Mouse (Mus musculus): ENCODE results near the gene Supt4a. TPM values are rescaled to one million over a fixed set of nuclear protein-coding genes. Genes with fewer than 3 reads are reported as not detected.

Supt4a gene
- polyA plus RNA-seq, 1 experiment = 98.4 TPM

DNA sequence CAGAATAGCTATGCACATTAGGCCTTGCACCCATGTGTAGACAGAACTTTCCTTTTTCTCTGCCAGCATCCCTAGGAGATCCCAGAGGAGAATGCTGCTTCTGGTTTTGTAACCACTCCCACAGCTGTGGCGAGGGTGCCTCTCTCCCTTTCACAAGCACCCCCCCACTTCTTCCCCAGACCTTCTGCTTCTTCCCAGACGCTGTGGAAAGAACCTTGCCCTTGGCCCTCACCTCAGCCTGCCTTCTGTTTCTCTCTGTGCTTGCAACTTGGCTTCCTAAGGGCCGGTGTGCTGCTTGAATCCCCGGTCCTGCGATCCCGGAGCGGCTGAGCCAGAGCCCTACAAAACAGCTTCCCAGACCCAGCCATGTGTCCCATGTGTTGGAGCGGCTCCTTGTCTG lies 13.7 kb downstream of the Supt4a start:
- DNase-seq (ENCODE audit: low spot score) = no peak

DNA sequence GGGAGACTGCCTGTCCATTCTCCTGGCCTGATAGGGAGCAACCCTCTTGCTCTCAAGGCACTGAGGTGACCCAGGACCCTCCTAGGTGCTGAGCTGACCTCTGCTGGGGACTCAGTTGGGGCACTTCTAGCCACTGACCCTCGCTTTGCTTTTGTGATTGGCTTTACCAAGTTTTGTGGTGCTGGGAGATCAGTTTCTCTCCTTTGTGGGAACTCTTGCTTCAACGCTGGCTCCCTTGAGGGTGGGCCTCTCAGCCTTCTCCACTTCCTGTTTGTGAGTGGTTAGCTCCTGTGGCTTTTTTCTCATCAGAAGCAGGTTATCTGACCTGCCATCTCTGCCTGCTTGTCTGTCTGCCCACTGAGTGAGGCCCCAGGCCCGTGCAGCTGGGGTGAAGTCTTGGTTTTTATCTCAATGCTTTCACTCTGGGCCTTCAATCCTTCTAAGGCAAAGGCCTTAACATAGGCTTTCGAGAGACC lies 14.2 kb downstream of the Supt4a start:
- no peak for DNase-seq (ENCODE audit: low spot score)

- DNase-seq (ENCODE audit: low spot score) = no peak
These were observed 15.0 kb downstream of the Supt4a start for GRCm38 (mm10) chr11:87752307-87752706.

DNA sequence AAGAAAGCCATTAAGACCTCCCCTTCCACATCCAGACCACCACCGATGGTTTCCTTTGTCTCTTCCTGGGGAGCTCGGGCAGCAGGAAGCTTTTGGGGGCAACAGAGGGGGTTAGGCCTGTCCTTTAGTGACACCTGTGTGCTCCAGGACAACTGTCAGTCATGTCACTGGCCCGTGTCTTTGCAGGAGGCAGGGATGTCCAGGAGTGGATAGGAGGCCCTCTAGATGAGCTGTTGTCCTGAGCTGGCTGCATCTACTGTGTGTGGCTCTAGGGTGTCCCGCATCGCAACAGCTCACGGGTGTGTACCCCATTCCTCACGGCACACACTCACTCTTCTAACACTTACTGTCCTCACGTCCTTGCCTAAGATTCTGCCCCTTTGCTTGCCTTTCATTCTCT lies 15.9 kb downstream of the Supt4a start:
- no peak for DNase-seq (ENCODE audit: low spot score)

GRCm38 (mm10) chr11:87753891-87754501 lies 16.6 kb downstream of the Supt4a start:
- no peak for DNase-seq (ENCODE audit: low spot score)

DNA sequence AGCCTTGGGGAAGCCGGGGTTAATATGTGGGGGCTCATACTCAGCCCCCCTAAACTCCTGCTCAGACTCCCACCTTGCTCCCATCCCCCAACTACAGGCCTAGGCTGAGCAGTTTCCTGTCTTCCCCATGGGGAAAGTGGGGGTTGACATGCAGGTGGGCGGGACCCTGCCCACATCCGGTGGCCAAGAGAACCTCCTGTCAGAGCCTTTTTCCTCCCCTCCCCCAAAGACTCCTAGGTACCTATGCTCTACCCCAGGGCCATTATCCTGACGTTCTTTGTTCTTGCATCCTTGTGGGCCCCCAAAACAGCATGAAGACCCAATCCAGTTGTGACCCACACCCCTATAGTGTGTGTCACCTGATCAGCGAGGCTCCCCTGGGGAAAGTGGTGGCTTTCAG lies 17.3 kb downstream of the Supt4a start:
- no peak for DNase-seq (ENCODE audit: low spot score)

DNA sequence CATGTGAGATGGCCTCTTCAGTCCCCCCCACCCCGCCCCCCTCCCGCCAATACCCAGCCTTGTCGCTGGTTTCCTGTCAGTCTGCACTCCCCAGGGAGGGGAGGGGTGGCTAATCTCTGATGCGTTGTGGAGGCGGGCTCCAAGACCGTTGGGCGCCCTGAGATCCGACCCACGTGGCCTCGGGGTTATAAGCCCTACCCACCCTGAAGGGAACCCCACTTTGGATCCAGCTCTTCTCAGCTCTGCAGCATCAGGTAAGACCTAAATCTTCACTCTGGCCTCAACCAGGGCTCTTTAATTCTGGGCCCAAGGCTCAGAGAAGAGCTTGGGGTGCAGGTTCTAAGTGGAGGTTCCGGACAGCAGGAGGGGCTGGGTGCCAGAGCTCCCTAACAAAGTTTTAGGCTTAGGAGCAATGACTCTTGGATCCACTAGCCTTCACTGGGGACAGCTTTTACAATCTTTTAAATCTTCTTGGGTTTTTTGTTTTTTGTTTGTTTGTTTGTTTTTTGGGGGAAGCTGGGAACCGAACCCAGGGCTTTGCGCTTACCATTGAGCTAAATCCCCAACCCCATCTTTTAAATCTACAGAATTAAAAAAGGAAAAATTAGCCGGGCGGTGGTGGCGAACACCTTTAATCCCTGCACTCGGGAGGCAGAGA lies 18.1 kb downstream of the Supt4a start:
- no peak for DNase-seq (ENCODE audit: low spot score)

GRCm38 (mm10) chr11:87756251-87756820 lies 19.0 kb downstream of the Supt4a start:
- no peak for DNase-seq (ENCODE audit: low spot score)

GRCm38 (mm10) chr11:87757001-87757954 lies 19.9 kb downstream of the Supt4a start:
- no peak for DNase-seq (ENCODE audit: low spot score)

GRCm38 (mm10) chr11:87758161-87758911 lies 21.0 kb downstream of the Supt4a start:
- DNase-seq (ENCODE audit: low spot score) = no peak

DNA sequence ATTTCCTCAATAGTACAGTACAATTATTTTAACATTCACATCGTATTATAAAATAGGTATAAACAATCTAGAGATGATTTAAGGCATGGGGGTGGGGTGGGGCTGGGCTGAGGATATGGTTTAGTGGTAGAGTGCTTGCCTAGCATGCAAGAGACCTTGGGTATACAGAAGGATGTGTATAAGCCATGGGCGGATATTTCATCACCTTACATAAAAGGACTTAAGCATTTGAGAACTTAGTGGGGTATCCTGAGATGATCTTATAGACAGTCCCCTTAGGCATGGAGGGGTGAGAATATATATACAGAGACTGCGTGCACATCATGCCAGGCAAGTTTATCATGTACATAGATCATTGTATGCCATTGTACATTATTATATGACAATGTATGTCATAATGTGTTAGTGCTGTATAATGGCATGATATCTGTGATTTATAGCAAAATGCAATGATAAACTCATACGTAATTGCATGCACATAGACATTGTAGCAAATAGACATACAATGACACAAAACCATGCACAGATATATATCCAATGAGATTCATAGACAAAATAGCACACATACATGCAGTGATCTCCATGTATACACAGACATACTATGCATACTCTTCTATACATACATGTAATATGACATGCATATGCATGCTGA lies 21.7 kb downstream of the Supt4a start:
- no peak for DNase-seq (ENCODE audit: low spot score)

DNA sequence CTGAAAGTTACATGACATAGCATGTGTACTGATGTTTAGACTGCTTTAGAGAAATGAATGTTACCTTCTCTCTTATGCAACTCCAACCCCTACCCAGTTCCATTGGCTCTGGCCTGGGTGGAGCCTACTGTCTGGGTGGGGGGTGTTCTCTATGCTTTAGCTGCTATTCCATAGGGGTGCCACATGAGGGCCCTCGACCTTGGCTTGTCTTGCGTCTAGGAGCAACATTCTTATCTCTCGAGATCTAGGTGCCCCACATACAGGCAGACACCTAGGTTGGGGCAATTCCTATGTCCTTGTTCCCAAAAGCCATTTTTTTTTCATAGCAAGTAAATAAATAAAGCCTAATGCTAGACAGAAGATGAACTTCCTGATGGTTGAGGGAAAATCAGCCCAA lies 22.3 kb downstream of the Supt4a start:
- DNase-seq (ENCODE audit: low spot score) = no peak

DNA sequence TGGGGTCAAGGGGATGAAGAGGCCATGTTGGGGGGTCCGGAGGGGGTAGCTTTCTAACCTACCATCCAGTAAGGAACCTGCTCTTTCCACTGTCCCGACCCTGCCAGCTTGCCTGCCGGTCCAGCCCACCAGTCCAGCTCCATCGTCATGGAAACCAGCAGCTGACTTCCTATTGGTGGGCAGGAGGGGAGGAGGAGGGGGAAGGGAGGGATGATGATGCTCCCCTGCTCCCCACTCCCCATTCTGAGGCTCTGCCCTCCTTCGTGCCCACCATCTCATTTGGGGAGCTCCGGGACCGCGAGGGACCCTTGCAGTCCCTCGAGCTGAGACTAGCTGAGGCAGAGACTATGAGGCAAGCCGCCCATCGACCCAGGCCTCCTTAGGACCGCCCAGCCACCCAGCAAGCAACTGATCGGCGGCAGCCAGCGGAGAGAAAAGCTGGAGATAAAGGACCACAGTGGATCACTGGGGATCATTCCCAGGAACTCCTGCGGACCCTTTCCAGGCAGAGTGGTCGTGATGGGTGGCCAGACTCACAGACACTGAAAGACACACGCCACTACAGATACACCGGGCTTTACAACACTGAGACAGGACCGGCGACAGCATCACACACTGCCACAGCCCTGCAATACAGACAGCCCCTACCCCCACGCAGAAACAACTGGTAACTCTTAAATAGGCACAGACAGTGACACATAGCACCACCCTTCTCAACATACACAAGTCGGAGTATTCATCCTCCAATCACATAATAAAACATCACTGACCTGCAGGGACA lies 23.1 kb downstream of the Supt4a start, which contains the start of gene Tspoap1:
Gene Tspoap1, plus strand, starts transcription at position 241 of the 781 bp plus-strand sequence.
- DNase-seq (ENCODE audit: low spot score) = no peak

DNA sequence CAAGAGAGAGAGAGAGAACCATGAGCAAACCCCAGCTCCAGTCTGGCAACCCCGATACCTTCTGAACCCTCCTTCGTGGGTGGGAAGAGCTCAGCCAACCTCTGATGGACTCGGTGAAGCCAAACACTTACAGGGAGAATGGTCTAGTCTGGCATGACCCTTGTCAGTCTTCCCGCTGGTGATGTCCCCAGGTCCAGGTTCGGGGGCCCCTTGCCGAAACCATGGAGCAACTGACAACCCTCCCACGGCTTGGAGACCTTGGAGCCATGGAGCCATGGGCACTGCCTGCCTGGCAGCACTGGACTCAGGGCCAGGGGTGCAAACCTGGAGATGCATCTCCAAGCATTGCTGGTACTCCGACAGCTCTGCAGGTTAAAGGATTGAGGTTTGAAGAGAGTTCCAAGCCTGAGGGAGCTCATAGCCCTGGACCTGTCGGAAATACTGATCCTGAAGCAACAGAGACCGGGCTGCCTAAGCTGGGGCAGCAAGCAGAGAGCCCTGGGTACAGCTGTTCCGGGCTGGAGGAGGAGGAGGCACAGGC lies 23.9 kb downstream of the Supt4a start:
- DNase-seq (ENCODE audit: low spot score) = no peak

DNA sequence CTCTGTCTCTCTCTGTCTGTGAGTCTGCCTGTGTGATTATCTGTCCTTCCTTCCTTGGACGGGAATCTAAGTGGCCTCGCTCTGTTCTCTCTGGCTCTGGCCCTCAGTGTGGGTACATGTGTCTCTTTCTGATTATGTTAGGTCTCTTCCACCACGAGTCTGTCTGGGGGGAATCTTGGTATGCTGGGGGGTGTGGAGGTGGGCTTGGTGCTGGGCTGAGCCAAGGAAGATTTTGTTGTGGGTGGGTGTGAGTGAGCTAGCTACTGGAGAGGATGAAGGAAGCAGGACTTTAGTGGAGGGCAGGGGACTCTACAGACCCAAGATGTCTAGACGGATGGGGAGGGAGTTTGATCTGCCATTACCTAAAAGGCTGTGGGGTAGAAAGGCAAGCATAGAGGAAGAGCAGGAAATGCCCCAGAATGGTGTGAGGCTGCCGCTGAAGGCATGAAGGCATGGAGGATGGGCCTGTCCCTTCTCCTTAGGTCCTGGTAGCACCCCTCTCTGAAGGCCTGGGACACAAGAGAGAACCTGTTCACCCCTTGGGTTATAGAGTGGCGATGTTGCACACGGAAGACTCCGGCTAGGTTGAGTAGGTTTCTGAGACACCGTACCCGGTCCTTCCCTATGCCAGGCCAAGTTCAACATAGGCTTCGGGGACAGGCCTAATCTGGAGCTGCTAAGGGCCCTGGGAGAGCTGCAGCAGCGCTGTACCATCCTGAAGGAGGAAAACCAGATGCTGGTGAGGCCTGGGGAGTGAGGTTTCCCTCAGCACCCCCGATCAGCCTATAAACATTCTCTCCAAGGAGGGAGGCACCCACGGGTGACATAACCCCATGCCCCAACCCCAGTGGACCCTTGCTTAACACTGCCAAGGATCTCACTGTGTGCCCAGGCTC lies 24.7 kb downstream of the Supt4a start:
- DNase-seq (ENCODE audit: low spot score) = no peak

DNA sequence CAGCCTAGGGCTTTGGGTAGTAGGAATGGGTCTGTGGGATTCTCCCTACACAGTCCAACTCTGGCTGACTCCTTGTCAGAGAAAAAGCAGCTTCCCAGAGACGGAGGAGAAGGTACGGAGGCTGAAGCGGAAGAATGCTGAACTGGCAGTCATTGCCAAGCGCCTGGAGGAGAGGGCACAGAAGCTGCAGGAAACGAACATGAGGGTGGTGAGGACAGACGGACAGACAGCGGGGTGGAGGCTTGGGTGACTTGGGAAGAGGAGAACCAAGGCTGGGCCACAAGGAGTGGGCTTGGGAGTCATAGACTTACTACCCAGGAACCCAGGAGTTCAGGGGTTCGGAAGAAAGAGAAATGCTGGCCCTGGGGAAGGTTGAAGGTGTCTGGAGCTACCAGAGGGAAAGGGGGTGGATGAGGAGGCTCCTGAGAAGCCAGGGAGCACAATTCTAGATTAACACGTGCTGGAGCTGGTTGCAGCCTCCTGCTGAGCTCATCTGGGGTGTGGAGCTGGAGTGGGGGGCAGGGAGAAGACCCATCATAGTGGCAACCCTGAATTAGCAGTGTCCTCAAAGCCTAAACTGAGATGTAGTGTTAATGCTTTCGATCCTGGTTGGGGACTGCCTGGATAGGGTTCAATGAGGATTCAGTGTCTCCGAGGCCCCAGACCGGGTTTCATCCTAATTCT lies 25.5 kb downstream of the Supt4a start:
- no peak for DNase-seq (ENCODE audit: low spot score)

- no peak for DNase-seq (ENCODE audit: low spot score)
These were observed 26.2 kb downstream of the Supt4a start for GRCm38 (mm10) chr11:87763511-87763987.

Data from urinary bladder, adult 2 months (tissue).